Mouse (Mus musculus) lung, embryonic 14.5 days (tissue): Measurements from ENCODE around the gene Msrb3. TPM values are rescaled to one million over a fixed set of nuclear protein-coding genes. Genes with fewer than 3 reads are reported as not detected.

Experiments used
- ATAC-seq: fragments of 200-750 bp; cut with Nextera tagmentation; 2 replicates; pipeline ENCODE4 v1.8.0; 2017; ENCODE audit warnings: mild to moderate bottlenecking, moderate TSS enrichment, moderate library complexity; ENCODE audit not compliant: insufficient read depth
- DNase-seq: peaks from one replicate; pipeline ENCODE4 v3.0.0-alpha.2; 2015
- H3K27ac ChIP-seq: fragments of 300-500 bp; sonication (generic); 2 replicates; pipeline ENCODE4 v1.5.1; 2014; ENCODE audit warnings: low read depth, mild to moderate bottlenecking, moderate library complexity
- H3K27me3 ChIP-seq: fragments of 300-500 bp; sonication (generic); 2 replicates; pipeline ENCODE4 v1.6.1; 2014; ENCODE audit warnings: low read length, control low read depth; ENCODE audit not compliant: insufficient read depth
- H3K36me3 ChIP-seq: fragments of 300-500 bp; sonication (generic); 2 replicates; pipeline ENCODE4 v1.6.1; 2014; ENCODE audit warnings: control low read depth; ENCODE audit not compliant: insufficient read depth
- H3K4me1 ChIP-seq: fragments of 300-500 bp; sonication (generic); 2 replicates; pipeline ENCODE4 v1.6.1; 2014; ENCODE audit warnings: antibody characterized with exemption, control low read depth; ENCODE audit not compliant: insufficient read depth
- H3K4me2 ChIP-seq: fragments of 300-500 bp; sonication (generic); 2 replicates; pipeline ENCODE4 v1.6.1; 2014; ENCODE audit warnings: mild to moderate bottlenecking
- H3K4me3 ChIP-seq: fragments of 300-500 bp; sonication (generic); 2 replicates; pipeline ENCODE4 v1.5.1; 2014; ENCODE audit warnings: low read depth, low read length
- H3K9ac ChIP-seq: fragments of 300-500 bp; sonication (generic); 2 replicates; pipeline ENCODE4 v1.6.1; 2014
- H3K9me3 ChIP-seq: fragments of 300-500 bp; sonication (generic); 2 replicates; pipeline ENCODE4 v1.6.1; 2016; ENCODE audit warnings: low read depth, low read length, control low read depth
- CTCF ChIP-seq: IDR thresholded peaks from 2 replicates; pipeline ENCODE4 v1.5.1; 2016; ENCODE audit warnings: antibody characterized with exemption, low read depth
- WGBS: fragments of 180-500 bp; shearing (Covaris S2); extraction: QIAGEN DNeasy Blood & Tissue Kit; methylation state at CpG from one replicate; pipeline ENCODE4 v1.1.7; 2014; 5-methylcytosine and 5-hydroxymethylcytosine counted together
- polyA plus RNA-seq: library from polyadenylated mRNA; unstranded; fragments of >200 nt; fragmentation: Nextera tagmentation; extraction: Ambion mirVana; gene quantifications from 2 replicates; pipeline ENCODE4 v1.2.1, GENCODE M21; 2014

Gene Msrb3
- polyA plus RNA-seq, 1 experiment from 2014 or later = 13.0 TPM

- no peaks in the 10 kb centered on the region for H3K36me3 ChIP-seq
- 28% methylated on average over 13 of the region's 13 CpGs for WGBS
- no peaks in the 10 kb centered on the region for H3K27me3 ChIP-seq
- peak overlapping the region; percentile 74; the same call in 1 of the 2 replicates for H3K4me3 ChIP-seq
- peaks cover 12% of the 10 kb centered on the region for H3K4me1 ChIP-seq
- peak; percentile 91 for DNase-seq
- peak overlapping the region; percentile 91 for H3K4me2 ChIP-seq
- no peaks in the 10 kb centered on the region for H3K9me3 ChIP-seq
- H3K27ac ChIP-seq = peak overlapping the region; percentile 74
- ATAC-seq = peak; percentile 10
- H3K9ac ChIP-seq = no peak overlapping the region
- TF ChIP-seq CTCF = no peak
Observed at GRCm38 (mm10) chr10:120900096-120900495, 1.2 kb upstream of the Msrb3 start.

- H3K27ac ChIP-seq = peak overlapping the region; percentile 83
- ATAC-seq = peak; percentile 23
- H3K4me3 ChIP-seq = peak overlapping the region; percentile 74
- no peaks in the 10 kb centered on the region for H3K27me3 ChIP-seq
- WGBS = under 1% methylated on average over 47 of the region's 49 CpGs
- peak; percentile 43 for DNase-seq
- peaks cover 16% of the 10 kb centered on the region for H3K4me1 ChIP-seq
- peak overlapping the region; percentile 91 for H3K4me2 ChIP-seq
- no peaks in the 10 kb centered on the region for H3K9me3 ChIP-seq
- no peak for TF ChIP-seq CTCF
- H3K9ac ChIP-seq = peak overlapping the region; percentile 80
- H3K36me3 ChIP-seq = no peaks in the 10 kb centered on the region
Observed at GRCm38 (mm10) chr10:120898357-120898756, 544 bp downstream of the Msrb3 start.

DNA sequence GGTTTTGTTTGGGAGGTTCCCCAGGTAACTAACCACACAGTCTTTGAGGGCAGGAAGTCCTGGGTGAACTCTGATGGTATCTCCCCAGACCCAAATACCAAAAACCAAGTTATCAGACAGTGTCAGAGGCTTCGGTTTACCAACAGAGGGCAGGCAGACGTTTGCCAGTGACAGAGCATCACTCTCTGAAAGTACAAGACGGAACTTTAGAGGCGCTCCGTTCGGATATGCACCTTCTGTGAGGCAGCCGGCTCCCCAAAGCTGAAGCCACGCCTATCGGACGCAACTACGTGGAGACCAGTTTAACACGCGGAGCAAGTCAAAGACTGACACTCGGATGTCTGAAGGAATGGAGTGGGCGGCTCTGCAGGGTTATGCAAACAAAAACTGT, 3.0 kb downstream of the Msrb3 start:
- Histone ChIP-seq H3K27ac (no peak overlapping the region), H3K9ac (no peak overlapping the region), H3K27me3 (no peaks in the 10 kb centered on the region), H3K36me3 (no peaks in the 10 kb centered on the region), H3K4me1 (peaks cover 15% of the 10 kb centered on the region), H3K4me2 (peak overlapping the region; percentile 46), H3K4me3 (0 out of 2 replicates have a peak overlapping the region, but pooled peaks have one; percentile 8), H3K9me3 (no peaks in the 10 kb centered on the region)
- 31% methylated on average over 15 of the region's 15 CpGs for WGBS
- peak; percentile 16; the same call in 1 of the 2 replicates for TF ChIP-seq CTCF
- no peak for ATAC-seq
- DNase-seq = peak; percentile 59

- Histone ChIP-seq H3K9me3 (no peaks in the 10 kb centered on the region), H3K9ac (no peak overlapping the region), H3K4me3 (no peak overlapping the region), H3K4me1 (peaks cover 14% of the 10 kb centered on the region), H3K4me2 (peak overlapping the region; percentile 46; the same call in 1 of the 2 replicates), H3K27ac (no peak overlapping the region), H3K36me3 (no peaks in the 10 kb centered on the region), H3K27me3 (no peaks in the 10 kb centered on the region)
- no peak for TF ChIP-seq CTCF
- DNase-seq = no peak
- no peak for ATAC-seq
- WGBS = 73% methylated on average over 15 of the region's 15 CpGs
Observed at GRCm38 (mm10) chr10:120894978-120895898, 3.7 kb downstream of the Msrb3 start.

GRCm38 (mm10) chr10:120893938-120894337, 5.0 kb downstream of the Msrb3 start:
- no peak overlapping the region for H3K4me2 ChIP-seq
- WGBS = 71% methylated on average over 4 of the region's 4 CpGs
- no peaks in the 10 kb centered on the region for H3K36me3 ChIP-seq
- no peak overlapping the region for H3K4me3 ChIP-seq
- H3K27ac ChIP-seq = no peak overlapping the region
- DNase-seq = no peak
- no peaks in the 10 kb centered on the region for H3K27me3 ChIP-seq
- peaks cover 14% of the 10 kb centered on the region for H3K4me1 ChIP-seq
- H3K9ac ChIP-seq = no peak overlapping the region
- TF ChIP-seq CTCF = no peak
- ATAC-seq = no peak
- no peaks in the 10 kb centered on the region for H3K9me3 ChIP-seq

GRCm38 (mm10) chr10:120891131-120891530, 7.8 kb downstream of the Msrb3 start:
- Histone ChIP-seq H3K9me3 (no peaks in the 10 kb centered on the region), H3K4me2 (no peak overlapping the region), H3K4me1 (peaks cover 9% of the 10 kb centered on the region; the same call in 1 of the 2 replicates), H3K27ac (no peak overlapping the region), H3K4me3 (no peak overlapping the region), H3K27me3 (no peaks in the 10 kb centered on the region), H3K9ac (no peak overlapping the region), H3K36me3 (no peaks in the 10 kb centered on the region)
- WGBS = 94% methylated on average over 4 of the region's 4 CpGs
- no peak for ATAC-seq
- TF ChIP-seq CTCF = no peak
- DNase-seq = no peak

GRCm38 (mm10) chr10:120890592-120890991, 8.3 kb downstream of the Msrb3 start:
- ATAC-seq = no peak
- 100% methylated on average over 1 of the region's 1 CpGs for WGBS

More at GRCm38 (mm10) chr10:120890592-120890991, 8.3 kb downstream of the Msrb3 start:
- Histone ChIP-seq H3K27me3 (no peaks in the 10 kb centered on the region), H3K4me2 (no peak overlapping the region), H3K27ac (no peak overlapping the region), H3K36me3 (no peaks in the 10 kb centered on the region), H3K9ac (no peak overlapping the region), H3K4me1 (0 out of 2 replicates have a peak, but pooled peaks cover 5% of the 10 kb centered on the region), H3K9me3 (no peaks in the 10 kb centered on the region), H3K4me3 (no peak overlapping the region)
- TF ChIP-seq CTCF = no peak
- no peak for DNase-seq
